Mouse (Mus musculus) E14TG2a.4 (cell line): ENCODE measurements around the gene Zfp292.

ENCODE experiments used
- H3K27me3 ChIP-seq: 2 replicates; pipeline ENCODE4 v1.6.1; 2014; ENCODE audit warnings: low read length, control low read depth; ENCODE audit not compliant: insufficient read depth
- H3K36me3 ChIP-seq: 2 replicates; pipeline ENCODE4 v1.6.1; 2014; ENCODE audit warnings: low read length, control low read depth; ENCODE audit not compliant: insufficient read depth
- H3K4me1 ChIP-seq: replicated peaks from 2 replicates; pipeline ENCODE4 v1.6.1; 2014; ENCODE audit warnings: low read depth, low read length, control low read depth
- H3K4me3 ChIP-seq: replicated peaks from 2 replicates; pipeline ENCODE4 v1.5.1; 2014; ENCODE audit warnings: mild to moderate bottlenecking, low read length
- H3K9me3 ChIP-seq: 2 replicates; pipeline ENCODE4 v1.6.1; 2014; ENCODE audit warnings: low read length, control low read depth
- CTCF ChIP-seq: conservative IDR thresholded peaks from 2 replicates; pipeline ENCODE4 v1.5.1; 2014; ENCODE audit warnings: low read length
- NANOG ChIP-seq: IDR thresholded peaks from 2 replicates; pipeline ENCODE4 v1.6.1; 2014; ENCODE audit warnings: borderline replicate concordance, low read length, mixed read lengths
- POU5F1 ChIP-seq: IDR thresholded peaks from 2 replicates; pipeline ENCODE4 v1.6.1; 2014; ENCODE audit warnings: low read length, borderline replicate concordance

The Zfp292 gene

DNA sequence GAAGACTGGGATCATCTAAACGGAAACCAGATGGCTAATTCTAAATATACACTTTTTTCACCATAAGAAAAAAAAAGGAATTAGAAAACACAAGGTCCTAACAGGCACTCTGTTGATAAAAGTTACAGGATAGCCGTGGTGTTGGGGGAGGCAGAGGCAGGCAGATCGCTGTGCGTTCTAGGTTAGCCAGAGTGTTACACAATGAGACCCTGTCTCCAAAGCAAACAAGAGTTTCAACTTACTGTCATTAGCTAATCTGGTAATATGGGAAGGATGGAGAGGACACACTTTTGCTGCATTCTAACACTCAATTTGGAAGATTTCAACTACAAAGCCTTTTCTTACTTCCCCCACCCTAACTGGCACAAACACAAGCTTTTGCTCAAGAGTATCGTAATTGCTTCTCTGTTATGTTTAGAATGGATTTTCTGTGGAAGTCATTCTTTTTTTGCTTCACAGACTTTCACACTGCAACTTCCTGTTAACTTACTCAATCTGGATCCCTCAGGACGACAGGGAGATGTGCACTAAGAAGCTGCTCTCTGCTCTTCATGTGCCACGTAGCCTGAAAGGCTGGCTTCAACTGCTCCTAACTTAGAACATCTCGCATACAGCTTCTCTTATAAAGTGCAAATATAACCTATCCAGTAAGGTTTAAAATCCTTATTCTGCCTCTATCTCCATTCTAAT, 85.3 kb downstream of the Zfp292 start:
- TF ChIP-seq CTCF (no peak), POU5F1 (no peak), NANOG (no peak)
- H3K9me3 ChIP-seq = no peaks in the 10 kb centered on the region
- peaks cover 9% of the 10 kb centered on the region for H3K36me3 ChIP-seq
- H3K4me1 ChIP-seq = peaks cover 8% of the 10 kb centered on the region
- H3K4me3 ChIP-seq = no peak overlapping the region
- H3K27me3 ChIP-seq = no peaks in the 10 kb centered on the region

DNA sequence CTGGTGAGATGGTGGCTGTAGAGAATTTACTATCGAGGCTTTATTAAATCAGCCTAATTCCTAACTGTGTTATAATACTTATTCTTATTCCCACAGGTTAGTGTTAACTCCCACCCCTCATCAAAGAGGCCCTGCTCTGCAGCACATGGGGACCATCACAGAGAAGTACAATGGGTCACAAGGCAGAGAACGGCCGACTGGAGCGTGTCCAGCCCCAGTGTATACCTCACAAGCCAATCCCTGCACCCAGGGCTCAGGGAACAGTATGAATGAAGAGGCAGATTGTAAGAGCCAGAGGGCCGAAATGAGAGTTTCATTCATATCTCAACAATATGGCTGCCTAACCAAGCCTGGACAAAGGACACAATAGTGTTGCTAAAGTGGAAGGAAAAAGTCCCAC, 86.5 kb downstream of the Zfp292 start:
- no peak for TF ChIP-seq CTCF
- TF ChIP-seq POU5F1 = no peak
- no peak for TF ChIP-seq NANOG
- Histone ChIP-seq H3K36me3 (no peaks in the 10 kb centered on the region), H3K4me1 (peaks cover 1% of the 10 kb centered on the region; the same call in 1 of the 2 replicates), H3K27me3 (no peaks in the 10 kb centered on the region), H3K4me3 (no peak overlapping the region), H3K9me3 (no peaks in the 10 kb centered on the region)

DNA sequence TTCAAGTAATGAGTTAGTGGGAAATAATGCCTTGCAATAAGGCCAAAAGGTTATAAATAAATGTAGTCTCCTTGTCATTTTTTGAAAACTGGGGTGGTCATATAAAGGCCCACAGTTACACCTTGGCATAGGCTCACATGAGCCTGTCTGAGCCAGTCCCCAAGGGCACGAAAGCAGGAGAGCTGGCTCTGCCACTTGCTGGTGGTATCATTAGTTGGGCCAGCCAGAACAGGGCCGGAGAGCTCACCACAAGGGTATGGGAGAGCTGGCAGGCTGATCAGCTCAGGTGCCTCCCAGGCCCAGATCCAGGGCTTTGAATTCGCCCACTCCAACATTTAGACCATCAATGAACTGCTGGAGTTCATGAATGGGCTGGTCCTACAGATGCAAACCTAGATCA, 96.3 kb downstream of the Zfp292 start:
- TF ChIP-seq NANOG (no peak), CTCF (no peak), POU5F1 (no peak)

DNA sequence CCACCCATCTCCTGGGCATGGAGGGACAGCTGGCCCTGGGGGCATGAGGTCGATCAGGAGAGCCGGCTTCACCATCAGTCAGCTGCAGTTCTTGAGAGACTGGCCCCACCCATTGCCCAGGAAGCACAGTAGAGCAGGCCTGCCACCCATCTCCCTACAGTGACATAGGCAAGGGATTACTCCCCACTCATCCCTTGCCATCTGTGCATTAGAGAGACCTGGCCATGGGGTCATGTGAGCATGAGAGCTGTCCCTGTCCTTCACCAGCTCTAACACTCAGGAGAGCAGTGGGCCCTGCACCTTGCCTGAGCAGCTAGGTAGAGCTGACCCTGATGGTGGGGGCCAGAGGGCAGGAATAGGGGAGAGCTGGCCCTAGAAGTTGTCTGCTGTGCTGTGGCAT, 97.1 kb downstream of the Zfp292 start:
- H3K9me3 ChIP-seq = 0 out of 2 replicates have a peak, but pooled peaks cover 2% of the 10 kb centered on the region
- no peaks in the 10 kb centered on the region for H3K27me3 ChIP-seq
- H3K4me1 ChIP-seq = peaks cover 20% of the 10 kb centered on the region
- no peak overlapping the region for H3K4me3 ChIP-seq
- TF ChIP-seq NANOG (no peak), CTCF (no peak), POU5F1 (no peak)
- no peaks in the 10 kb centered on the region for H3K36me3 ChIP-seq

More for the DNA sequence above, 96.3 kb downstream of the Zfp292 start:
- no peak overlapping the region for H3K4me3 ChIP-seq
- H3K9me3 ChIP-seq = 0 out of 2 replicates have a peak, but pooled peaks cover 2% of the 10 kb centered on the region
- H3K27me3 ChIP-seq = no peaks in the 10 kb centered on the region
- no peaks in the 10 kb centered on the region for H3K36me3 ChIP-seq
- peaks cover 20% of the 10 kb centered on the region for H3K4me1 ChIP-seq

DNA sequence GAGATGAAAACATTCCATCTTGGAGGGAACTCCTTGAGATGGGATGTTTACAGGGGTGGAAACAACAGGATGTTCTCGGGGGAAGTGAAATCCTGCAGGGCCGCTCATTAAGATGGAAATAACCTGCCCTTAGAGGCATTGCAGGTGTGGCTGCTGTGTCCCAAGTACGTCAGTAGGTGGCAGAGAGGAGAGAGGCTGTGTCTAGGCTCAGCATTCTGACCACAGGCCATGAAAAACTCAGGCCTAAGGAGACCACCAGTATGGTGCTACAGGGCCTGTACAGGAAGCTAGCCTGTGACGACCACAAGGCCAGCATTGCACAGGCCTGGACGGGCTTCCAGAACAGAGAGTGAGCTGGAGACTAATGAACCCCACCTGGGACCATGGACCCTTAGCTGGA, 97.9 kb downstream of the Zfp292 start:
- Histone ChIP-seq H3K4me1 (peaks cover 20% of the 10 kb centered on the region), H3K9me3 (0 out of 2 replicates have a peak, but pooled peaks cover 2% of the 10 kb centered on the region), H3K4me3 (no peak overlapping the region), H3K27me3 (no peaks in the 10 kb centered on the region), H3K36me3 (no peaks in the 10 kb centered on the region)
- TF ChIP-seq CTCF = peak; percentile 86
- no peak for TF ChIP-seq POU5F1
- no peak for TF ChIP-seq NANOG

DNA sequence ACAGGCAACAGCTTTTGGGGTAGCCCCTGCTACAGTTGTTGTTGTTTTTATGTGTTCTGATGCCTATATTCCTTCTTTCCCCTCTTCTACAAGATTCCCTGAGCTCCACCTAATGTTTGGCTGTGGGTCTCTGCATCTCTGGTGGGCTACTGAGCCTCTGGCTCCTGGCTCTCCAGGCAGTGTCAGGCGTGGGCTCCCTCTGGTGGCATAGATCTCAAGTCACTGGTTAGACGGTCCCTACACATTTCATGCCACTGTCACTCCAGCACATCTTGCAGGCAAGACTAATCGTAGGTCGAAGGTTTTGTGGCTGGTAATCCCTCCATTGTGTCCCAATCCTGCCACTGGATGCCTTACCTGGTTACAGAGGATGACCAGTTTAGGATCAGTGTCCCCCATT, 100.0 kb downstream of the Zfp292 start:
- Histone ChIP-seq H3K36me3 (no peaks in the 10 kb centered on the region), H3K27me3 (no peaks in the 10 kb centered on the region), H3K4me3 (no peak overlapping the region), H3K9me3 (0 out of 2 replicates have a peak, but pooled peaks cover 2% of the 10 kb centered on the region), H3K4me1 (peaks cover 20% of the 10 kb centered on the region)
- TF ChIP-seq CTCF (peak; percentile 32), POU5F1 (no peak), NANOG (no peak)

DNA sequence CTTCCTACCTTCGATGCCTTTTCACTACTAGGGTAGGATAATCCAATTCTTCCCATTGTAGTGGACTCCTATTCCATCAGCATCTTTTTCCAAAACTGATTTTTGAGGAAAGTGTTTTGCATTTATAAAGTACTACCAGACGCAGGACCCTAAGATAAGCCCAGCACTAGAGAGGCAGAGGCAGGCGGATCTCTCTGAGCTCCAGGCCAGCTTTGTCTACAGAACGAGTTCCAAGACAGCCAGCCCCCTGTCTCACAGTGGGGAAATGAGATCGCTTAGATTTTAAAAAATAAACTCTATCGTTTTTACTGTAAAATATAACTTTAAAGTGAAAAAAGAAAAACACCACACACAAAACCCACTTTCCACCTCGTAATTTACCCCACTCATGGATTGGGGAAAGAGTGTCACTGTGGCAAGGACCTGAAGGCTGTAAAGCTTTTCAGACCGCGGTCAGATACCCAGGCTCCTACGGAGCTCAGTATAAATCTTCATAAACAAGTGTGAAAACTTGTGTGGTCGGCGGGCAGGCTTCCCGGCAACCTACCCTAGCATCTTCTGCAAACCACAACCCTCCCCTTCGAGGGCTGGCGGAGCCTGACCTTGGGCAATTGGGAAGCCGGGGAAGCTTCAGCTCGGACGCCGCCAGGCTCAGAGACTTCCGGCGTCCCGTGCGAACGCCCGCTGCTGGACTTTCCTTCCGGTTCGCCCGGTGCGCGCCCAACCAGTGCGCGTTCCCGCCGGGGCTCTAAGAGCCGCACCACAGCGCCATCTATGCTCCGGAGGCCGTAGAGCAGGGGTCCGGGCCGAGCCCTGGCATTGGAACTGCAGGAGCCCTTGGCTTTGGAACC, 104.9 kb downstream of the Zfp292 start, which contains the start of gene Smim8:
Gene Smim8, minus strand, starts transcription at position 747 of the 851 bp plus-strand sequence.
- Histone ChIP-seq H3K27me3 (no peaks in the 10 kb centered on the region), H3K9me3 (no peaks in the 10 kb centered on the region), H3K4me1 (peaks cover 40% of the 10 kb centered on the region), H3K36me3 (no peaks in the 10 kb centered on the region), H3K4me3 (peak within 1 kb of the TSS; percentile 86)
- TF ChIP-seq NANOG = no peak
- TF ChIP-seq POU5F1 = no peak
- TF ChIP-seq CTCF = peak; percentile 57
